8 mouse cellular contexts compared by ENCODE assay signal in genomic region chr11:116657311-116658223, GRCm38 (mm10). TPM values are rescaled to one million over a fixed set of nuclear protein-coding genes. Genes with fewer than 3 reads are reported as not detected.
DNase-seq lines count a peak whose midpoint lies in the region; ATAC-seq and TF ChIP-seq lines count a peak whose summit lies in the region.

No protein-coding gene starts in this region.

- 0 out of 4 replicates have a peak, but pooled peaks of 1 of the 2 experiments have one; percentile 27 for TF ChIP-seq EP300 in MEL (IDR thresholded peaks at IDR 0.05; ENCODE audit: low read depth in 1 of 2, low read length in 2 of 2)

- peak; percentile 97 to 98 for TF ChIP-seq POLR2A in MEL (IDR thresholded peaks at IDR 0.05; ENCODE audit: control insufficient read depth in 1 of 2, insufficient read depth in 1 of 2, low read depth in 1 of 2, low read length in 2 of 2, poor library complexity in 1 of 2)
- TF ChIP-seq POLR2A in thymus, adult 2 months (IDR thresholded peaks at IDR 0.05; ENCODE audit: control insufficient read depth, extremely low read depth, insufficient read depth, low read length, poor library complexity) = no peak

- no peak for TF ChIP-seq RAD21 in MEL (IDR thresholded peaks at IDR 0.05; ENCODE audit: low read depth, low read length)

- H3K4me1 ChIP-seq in MEL (ENCODE audit: control insufficient read depth in 1 of 2, insufficient read depth in 2 of 2, low read length in 2 of 2) = peaks cover 11 to 55% of the 10 kb centered on the region in 2 experiments
- peaks cover 69% of the 10 kb centered on the region for H3K4me1 ChIP-seq in forebrain, embryonic 16.5 days (replicated peaks; ENCODE audit: control insufficient read depth, insufficient read depth, low read length)
- peaks cover 30% of the 10 kb centered on the region; the same call in 1 of the 2 replicates for H3K4me1 ChIP-seq in lung, embryonic 14.5 days (ENCODE audit: insufficient read depth)
- H3K4me1 ChIP-seq in thymus, adult 2 months (replicated peaks; ENCODE audit: control insufficient read depth, insufficient read depth, low read length) = peaks cover 35% of the 10 kb centered on the region

- no peaks in the 10 kb centered on the region for H3K9me3 ChIP-seq in MEL (replicated peaks; ENCODE audit: insufficient read depth, low read length)
- no peaks in the 10 kb centered on the region for H3K9me3 ChIP-seq in forebrain, embryonic 16.5 days (ENCODE audit: control insufficient read depth, low read length)
- no peaks in the 10 kb centered on the region for H3K9me3 ChIP-seq in lung, embryonic 14.5 days (ENCODE audit: low read depth, low read length)

- DNase-seq in MEL (ENCODE audit: low read depth, low spot score) = peak; percentile 100
- peak; percentile 91 to 98 for DNase-seq in cerebellum, adult 18-20 months
- DNase-seq in heart, postnatal 36 days = peak; percentile 85 to 89
- peak; percentile 81 to 93 for DNase-seq in layer of hippocampus, adult 2 months (ENCODE audit: low spot score in 2 of 2)
- peak; percentile 98 for DNase-seq in lung, embryonic 14.5 days
- DNase-seq in ovary, adult 18-20 months (ENCODE audit: low spot score) = peak; percentile 94
- DNase-seq in thymus, adult 2 months = peak; percentile 27

- H3K79me2 ChIP-seq in MEL (ENCODE audit: control insufficient read depth, insufficient read depth, low read length, poor library complexity) = no peaks in the 10 kb centered on the region; the same call in 1 of the 2 replicates

- 6% methylated on average over 22 of the region's 22 CpGs for WGBS in forebrain, embryonic 16.5 days
- WGBS in lung, embryonic 14.5 days = 14% methylated on average over 22 of the region's 22 CpGs
- WGBS in thymus, adult 2 months = 39% methylated on average over 22 of the region's 22 CpGs

- peak overlapping the region; percentile 96 for H3K27ac ChIP-seq in MEL (ENCODE audit: control insufficient read depth, low read depth, low read length)
- peak overlapping the region; percentile 77 for H3K27ac ChIP-seq in forebrain, embryonic 16.5 days (ENCODE audit: low read length)
- H3K27ac ChIP-seq in layer of hippocampus, adult 2 months = peak overlapping the region; percentile 90
- peak overlapping the region; percentile 82 for H3K27ac ChIP-seq in lung, embryonic 14.5 days (ENCODE audit: low read depth)
- H3K27ac ChIP-seq in thymus, adult 2 months (ENCODE audit: control insufficient read depth, insufficient read depth, low read length) = no peak overlapping the region

- peaks cover 0 to 7% of the 10 kb centered on the region in 2 experiments; a peak in 1 of 4 replicates for H3K27me3 ChIP-seq in MEL (ENCODE audit: control insufficient read depth in 1 of 2, insufficient read depth in 2 of 2, low read length in 2 of 2)
- no peaks in the 10 kb centered on the region for H3K27me3 ChIP-seq in forebrain, embryonic 16.5 days (replicated peaks; ENCODE audit: control insufficient read depth, insufficient read depth, low read length)
- H3K27me3 ChIP-seq in lung, embryonic 14.5 days (ENCODE audit: insufficient read depth, low read length) = peaks cover 29% of the 10 kb centered on the region
- peaks cover 7% of the 10 kb centered on the region; the same call in 1 of the 2 replicates for H3K27me3 ChIP-seq in thymus, adult 2 months (ENCODE audit: control insufficient read depth, insufficient read depth, low read length)

- ATAC-seq in forebrain, embryonic 16.5 days = peak; percentile 64
- ATAC-seq in lung, embryonic 14.5 days (ENCODE audit: insufficient read depth) = peak; percentile 94

- intact Hi-C loops in heart, postnatal 36 days (cut with DNase I) = no loop called here

- H3K4me3 ChIP-seq in MEL (ENCODE audit: control insufficient read depth in 1 of 2, insufficient read depth in 1 of 2, low read depth in 2 of 2, low read length in 2 of 2) = peak overlapping the region; percentile 49 to 54
- peak overlapping the region; percentile 37 for H3K4me3 ChIP-seq in forebrain, embryonic 16.5 days (replicated peaks; ENCODE audit: low read length)
- peak overlapping the region; percentile 48 for H3K4me3 ChIP-seq in layer of hippocampus, adult 2 months
- H3K4me3 ChIP-seq in lung, embryonic 14.5 days (ENCODE audit: low read depth, low read length) = peak overlapping the region; percentile 11
- no peak overlapping the region for H3K4me3 ChIP-seq in thymus, adult 2 months (ENCODE audit: control insufficient read depth, insufficient read depth, low read length)

- peak overlapping the region; percentile 61 for H3K4me2 ChIP-seq in forebrain, embryonic 16.5 days (ENCODE audit: low read length)
- peak overlapping the region; percentile 50 for H3K4me2 ChIP-seq in lung, embryonic 14.5 days

- H3K36me3 ChIP-seq in MEL (ENCODE audit: control insufficient read depth in 1 of 2, insufficient read depth in 2 of 2, low read length in 2 of 2) = peaks cover 0 to 19% of the 10 kb centered on the region in 2 experiments; a peak in 2 of 4 replicates
- H3K36me3 ChIP-seq in forebrain, embryonic 16.5 days (ENCODE audit: control insufficient read depth, insufficient read depth) = no peaks in the 10 kb centered on the region
- no peaks in the 10 kb centered on the region for H3K36me3 ChIP-seq in lung, embryonic 14.5 days (ENCODE audit: insufficient read depth)
- H3K36me3 ChIP-seq in thymus, adult 2 months (ENCODE audit: control insufficient read depth, insufficient read depth, low read length) = no peaks in the 10 kb centered on the region

- TF ChIP-seq CTCF in MEL (IDR thresholded peaks at IDR 0.05 in 2 of 3, conservative IDR thresholded peaks at IDR 0.05 in 1 of 3; ENCODE audit: control insufficient read depth in 1 of 3, insufficient read depth in 1 of 3, low read depth in 2 of 3, low read length in 3 of 3, poor library complexity in 1 of 3, severe bottlenecking in 1 of 3) = no peak
- peak; percentile 58 for TF ChIP-seq CTCF in layer of hippocampus, adult 2 months (conservative IDR thresholded peaks at IDR 0.05)
- TF ChIP-seq CTCF in lung, embryonic 14.5 days (IDR thresholded peaks at IDR 0.05; ENCODE audit: low read depth) = peak; percentile 50
- no peak for TF ChIP-seq CTCF in thymus, adult 2 months (IDR thresholded peaks at IDR 0.05; ENCODE audit: borderline replicate concordance, control insufficient read depth, extremely low read depth, insufficient read depth, low read length, poor library complexity)

- peak overlapping the region; percentile 77 for H3K9ac ChIP-seq in MEL (ENCODE audit: control insufficient read depth, low read depth, low read length, poor library complexity, severe bottlenecking)
- H3K9ac ChIP-seq in forebrain, embryonic 16.5 days (replicated peaks; ENCODE audit: low read depth, low read length) = peak overlapping the region; percentile 58
- H3K9ac ChIP-seq in lung, embryonic 14.5 days = peak overlapping the region; percentile 27; the same call in 1 of the 2 replicates

TF ChIP-seq in MEL, 35 proteins besides CTCF, POLR2A, EP300 and RAD21 (continues in another document):
- peak; percentile 97 for TF ChIP-seq NELFE (IDR thresholded peaks at IDR 0.05; ENCODE audit: low read depth, low read length)
- TF ChIP-seq POLR2AphosphoS5 (IDR thresholded peaks at IDR 0.05; ENCODE audit: borderline replicate concordance, low read depth, low read length) = peak; percentile 87
- TF ChIP-seq E2F4 (IDR thresholded peaks at IDR 0.05; ENCODE audit: borderline replicate concordance, low read depth, low read length) = no peak
- TF ChIP-seq HCFC1 (IDR thresholded peaks at IDR 0.05; ENCODE audit: low read depth, low read length) = peak; percentile 78
- TF ChIP-seq JUND (IDR thresholded peaks at IDR 0.05; ENCODE audit: low read depth, low read length) = peak; percentile 94; the same call in 1 of the 2 replicates
- TF ChIP-seq MYC (IDR thresholded peaks at IDR 0.05; ENCODE audit: low read depth, low read length) = peak; percentile 100
- peak; percentile 53; the same call in 1 of the 2 replicates for TF ChIP-seq ELF1 (IDR thresholded peaks at IDR 0.05; ENCODE audit: low read depth, low read length)
- peak; percentile 79 for TF ChIP-seq NRF1 (IDR thresholded peaks at IDR 0.05; ENCODE audit: insufficient read depth, low read depth, low read length, poor library complexity, severe bottlenecking)
- TF ChIP-seq GATA1 (IDR thresholded peaks at IDR 0.05; ENCODE audit: low read depth, low read length) = no peak
- TF ChIP-seq ZMIZ1 (IDR thresholded peaks at IDR 0.05; ENCODE audit: low read depth, low read length) = peak; percentile 90; the same call in 1 of the 2 replicates
- TF ChIP-seq CHD1 (IDR thresholded peaks at IDR 0.05; ENCODE audit: low read depth, low read length) = 0 out of 2 replicates have a peak, but pooled peaks have one; percentile 70
- TF ChIP-seq POLR2AphosphoS2 (IDR thresholded peaks at IDR 0.05; ENCODE audit: low read length) = peak; percentile 98

RNA-seq across cellular contexts. Expression of gene Cygb, which starts 3.5 kb away (rescaled TPM):
- total RNA-seq in MEL (2012; rRNA removed) = 2.1 and 2.2 TPM in 2 replicates
- 1 to 10 TPM in 1 of 2 experiments, not detected in 1; 8.7 TPM for polyA plus RNA-seq in MEL (2012; ENCODE audit: insufficient read depth in 1 of 2, insufficient read length in 2 of 2, low read depth in 1 of 2, low replicate concordance in 2 of 2, missing spikeins in 1 of 2)
- polyA plus RNA-seq in forebrain, embryonic 16.5 days (2015; fragmentation: Nextera tagmentation; extraction: Ambion mirVana) = 16.6 TPM in 2 replicates
- 10 to 100 TPM; 39.8 to 50.8 TPM for total RNA-seq in heart, postnatal 36 days (2021)
- total RNA-seq in layer of hippocampus, adult 2 months (2021) = 10 to 100 TPM; 71.9 to 73.5 TPM
- polyA plus RNA-seq in lung, embryonic 14.5 days (2014; fragmentation: Nextera tagmentation; extraction: Ambion mirVana) = 9.5 and 10.0 TPM in 2 replicates
- 9.4 and 14.0 TPM in 2 replicates for polyA plus RNA-seq in thymus, adult 2 months (2012; rRNA removed)

RNA-seq across cellular contexts. Expression of gene Prcd, which starts 4.2 kb away (rescaled TPM):
- total RNA-seq in MEL (2012; rRNA removed) = 50.0 and 72.2 TPM in 2 replicates
- polyA plus RNA-seq in MEL (2012; ENCODE audit: insufficient read depth in 1 of 2, insufficient read length in 2 of 2, low read depth in 1 of 2, low replicate concordance in 2 of 2, missing spikeins in 1 of 2) = 10 to 100 TPM in 1 of 2 experiments, not detected in 1; 44.4 TPM
- polyA plus RNA-seq in forebrain, embryonic 16.5 days (2015; fragmentation: Nextera tagmentation; extraction: Ambion mirVana) = 2.9 and 3.2 TPM in 2 replicates
- total RNA-seq in heart, postnatal 36 days (2021) = 1 to 10 TPM in 1 of 2 experiments, under 1 TPM in 1; 0.97 to 1.8 TPM
- 1 to 10 TPM; 5.6 to 5.7 TPM for total RNA-seq in layer of hippocampus, adult 2 months (2021)
- 0.53 and 1.6 TPM in 2 replicates for polyA plus RNA-seq in lung, embryonic 14.5 days (2014; fragmentation: Nextera tagmentation; extraction: Ambion mirVana)
- 0.36 and 0.97 TPM in 2 replicates for polyA plus RNA-seq in thymus, adult 2 months (2012; rRNA removed)

RNA-seq across cellular contexts. Expression of gene Rhbdf2, which starts 30.7 kb away (rescaled TPM):
- 6.4 and 7.7 TPM in 2 replicates for total RNA-seq in MEL (2012; rRNA removed)
- polyA plus RNA-seq in MEL (2012; ENCODE audit: insufficient read depth in 1 of 2, insufficient read length in 2 of 2, low read depth in 1 of 2, low replicate concordance in 2 of 2, missing spikeins in 1 of 2) = 10 to 100 TPM in 1 of 2 experiments, not detected in 1; 13.7 TPM
- 1.0 and 1.5 TPM in 2 replicates for polyA plus RNA-seq in forebrain, embryonic 16.5 days (2015; fragmentation: Nextera tagmentation; extraction: Ambion mirVana)
- total RNA-seq in heart, postnatal 36 days (2021) = 10 to 100 TPM; 10.3 to 15.3 TPM
- 1 to 10 TPM; 1.4 to 1.6 TPM for total RNA-seq in layer of hippocampus, adult 2 months (2021)
- polyA plus RNA-seq in lung, embryonic 14.5 days (2014; fragmentation: Nextera tagmentation; extraction: Ambion mirVana) = 8.9 and 9.8 TPM in 2 replicates
- polyA plus RNA-seq in thymus, adult 2 months (2012; rRNA removed) = 40.8 and 44.4 TPM in 2 replicates

Comparison
In these comparisons a context has a peak if more than half of its experiments do, and no peak if none do; other contexts are left out.
1. DNase-seq: peak in every context shown above with its lines; median percentile 100 in MEL; 98 in lung, embryonic 14.5 days; 94 in cerebellum, adult 18-20 months; 94 in ovary, adult 18-20 months; 87 in heart, postnatal 36 days; 87 in layer of hippocampus, adult 2 months; 27 in thymus, adult 2 months.
2. H3K9ac ChIP-seq: peak in every context shown above with its lines; median percentile 77 in MEL; 58 in forebrain, embryonic 16.5 days; 27 in lung, embryonic 14.5 days.
3. CTCF ChIP-seq: peak in layer of hippocampus, adult 2 months (single experiment) and lung, embryonic 14.5 days (single experiment); none in MEL (0 of 3) and thymus, adult 2 months (single experiment).